Mouse (Mus musculus): ENCODE results near the gene Tmc3. TPM values are rescaled to one million over a fixed set of nuclear protein-coding genes. Genes with fewer than 3 reads are reported as not detected.

The Tmc3 gene
- polyA plus RNA-seq, 1 experiment from 2014 or later, result 0.33 TPM

DNA sequence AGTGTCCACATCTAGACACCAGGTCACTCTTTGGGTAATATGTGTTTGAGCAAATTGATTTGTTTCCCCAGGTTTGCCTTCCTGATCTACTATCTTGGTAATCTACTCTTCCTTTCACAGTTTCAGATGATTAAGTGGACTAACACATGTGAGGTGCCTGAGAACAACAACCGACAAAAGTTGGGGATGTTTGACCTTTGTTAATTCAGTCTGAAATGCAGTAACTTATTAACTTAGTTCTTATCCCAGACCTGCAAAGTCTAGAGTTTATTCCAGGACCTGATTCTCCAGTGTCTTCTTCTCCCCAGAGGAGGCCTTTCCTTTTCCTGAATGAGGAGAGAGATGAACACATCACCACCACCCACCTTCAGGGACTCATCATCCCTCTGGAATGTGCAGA, 27.2 kb downstream of the Tmc3 start:
- 98% methylated on average over 1 of the region's 1 CpGs for WGBS
- ATAC-seq, result no peak
- Histone ChIP-seq H3K4me3 (ENCODE audit: low read length) (no peak overlapping the region), H3K27me3 (replicated peaks; ENCODE audit: control insufficient read depth, insufficient read depth, low read length) (no peaks in the 10 kb centered on the region), H3K36me3 (ENCODE audit: control insufficient read depth, insufficient read depth, low read length) (no peaks in the 10 kb centered on the region), H3K4me2 (ENCODE audit: low read length) (no peak overlapping the region), H3K27ac (ENCODE audit: low read depth, low read length) (no peak overlapping the region), H3K9ac (ENCODE audit: low read depth, low read length) (no peak overlapping the region), H3K9me3 (ENCODE audit: control insufficient read depth, low read length) (no peaks in the 10 kb centered on the region), H3K4me1 (ENCODE audit: control insufficient read depth, insufficient read depth, low read depth, low read length) (no peaks in the 10 kb centered on the region)

DNA sequence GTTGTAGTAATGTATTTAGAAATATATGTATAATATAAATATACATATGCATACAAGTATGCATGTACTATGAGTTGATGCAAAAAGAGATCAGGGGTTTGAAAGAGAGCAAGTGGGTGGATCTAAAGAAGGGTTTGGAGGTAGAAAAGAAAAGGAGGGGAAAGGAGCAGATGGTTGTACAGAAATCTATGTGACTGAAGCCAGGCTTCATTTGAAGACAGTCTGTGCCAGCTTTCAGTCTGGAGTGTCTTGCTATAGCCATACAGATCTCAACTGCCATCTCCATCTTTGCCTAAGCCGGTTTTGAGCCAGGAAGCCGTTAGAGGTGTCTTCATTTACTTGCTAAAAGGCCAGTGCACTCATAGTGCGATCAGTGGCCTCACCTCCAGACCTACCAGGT, 30.5 kb downstream of the Tmc3 start:
- no peaks in the 10 kb centered on the region for H3K36me3 ChIP-seq (ENCODE audit: control insufficient read depth, insufficient read depth, low read length)

GRCm38 (mm10) chr7:83615815-83616214, 31.1 kb downstream of the Tmc3 start:
- H3K4me2 ChIP-seq (ENCODE audit: low read length), result no peak overlapping the region
- no peak overlapping the region for H3K4me3 ChIP-seq (ENCODE audit: low read length)
- no peaks in the 10 kb centered on the region for H3K36me3 ChIP-seq (ENCODE audit: control insufficient read depth, insufficient read depth, low read length)
- H3K9me3 ChIP-seq (ENCODE audit: control insufficient read depth, low read length), result no peaks in the 10 kb centered on the region
- WGBS, result 90% methylated on average over 8 of the region's 8 CpGs
- H3K9ac ChIP-seq (ENCODE audit: low read depth, low read length), result no peak overlapping the region
- no peaks in the 10 kb centered on the region for H3K4me1 ChIP-seq (ENCODE audit: control insufficient read depth, insufficient read depth, low read depth, low read length)
- no peak overlapping the region for H3K27ac ChIP-seq (ENCODE audit: low read depth, low read length)
- H3K27me3 ChIP-seq (replicated peaks; ENCODE audit: control insufficient read depth, insufficient read depth, low read length), result no peaks in the 10 kb centered on the region
- no peak for ATAC-seq

More for the DNA sequence above, 30.5 kb downstream of the Tmc3 start:
- 94% methylated on average over 3 of the region's 3 CpGs for WGBS
- Histone ChIP-seq H3K27ac (ENCODE audit: low read depth, low read length) (no peak overlapping the region), H3K9ac (ENCODE audit: low read depth, low read length) (no peak overlapping the region), H3K4me2 (ENCODE audit: low read length) (no peak overlapping the region), H3K4me3 (ENCODE audit: low read length) (no peak overlapping the region), H3K9me3 (ENCODE audit: control insufficient read depth, low read length) (no peaks in the 10 kb centered on the region), H3K4me1 (ENCODE audit: control insufficient read depth, insufficient read depth, low read depth, low read length) (no peaks in the 10 kb centered on the region), H3K27me3 (replicated peaks; ENCODE audit: control insufficient read depth, insufficient read depth, low read length) (no peaks in the 10 kb centered on the region)
- ATAC-seq, result no peak

GRCm38 (mm10) chr7:83616268-83616667, 31.5 kb downstream of the Tmc3 start:
- no peak for ATAC-seq
- Histone ChIP-seq H3K36me3 (ENCODE audit: control insufficient read depth, insufficient read depth, low read length) (no peaks in the 10 kb centered on the region), H3K9me3 (ENCODE audit: control insufficient read depth, low read length) (no peaks in the 10 kb centered on the region), H3K9ac (ENCODE audit: low read depth, low read length) (no peak overlapping the region), H3K27ac (ENCODE audit: low read depth, low read length) (no peak overlapping the region), H3K4me3 (ENCODE audit: low read length) (no peak overlapping the region), H3K27me3 (replicated peaks; ENCODE audit: control insufficient read depth, insufficient read depth, low read length) (no peaks in the 10 kb centered on the region), H3K4me1 (ENCODE audit: control insufficient read depth, insufficient read depth, low read depth, low read length) (no peaks in the 10 kb centered on the region), H3K4me2 (ENCODE audit: low read length) (no peak overlapping the region)
- 90% methylated on average over 3 of the region's 3 CpGs for WGBS

DNA sequence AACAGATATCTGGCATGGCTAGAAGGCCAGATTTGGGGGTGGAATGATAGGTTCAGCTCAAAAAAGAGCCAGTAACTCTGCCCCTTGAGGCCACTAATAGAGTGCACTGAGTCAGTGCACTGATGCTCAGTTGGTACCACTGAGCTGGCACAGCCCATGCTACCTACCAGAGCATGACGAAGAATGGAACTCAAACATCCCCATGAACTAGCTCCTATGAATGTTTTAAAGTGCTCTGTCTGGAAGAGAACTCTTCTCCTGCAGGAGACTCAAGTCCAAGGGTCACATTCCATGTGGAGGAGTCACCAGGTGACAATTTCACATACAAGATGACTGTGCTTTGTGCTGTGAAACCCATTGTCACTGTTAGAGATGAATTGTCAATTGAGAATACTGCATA, 34.0 kb downstream of the Tmc3 start:
- Histone ChIP-seq H3K4me1 (ENCODE audit: control insufficient read depth, insufficient read depth, low read depth, low read length) (no peaks in the 10 kb centered on the region), H3K27ac (ENCODE audit: low read depth, low read length) (no peak overlapping the region), H3K27me3 (replicated peaks; ENCODE audit: control insufficient read depth, insufficient read depth, low read length) (no peaks in the 10 kb centered on the region), H3K9ac (ENCODE audit: low read depth, low read length) (no peak overlapping the region), H3K4me2 (ENCODE audit: low read length) (no peak overlapping the region), H3K4me3 (ENCODE audit: low read length) (no peak overlapping the region), H3K36me3 (ENCODE audit: control insufficient read depth, insufficient read depth, low read length) (no peaks in the 10 kb centered on the region), H3K9me3 (ENCODE audit: control insufficient read depth, low read length) (no peaks in the 10 kb centered on the region)
- whole genome bisulfite sequencing, result 92% methylated on average over 1 of the region's 1 CpGs
- ATAC-seq, result no peak

DNA sequence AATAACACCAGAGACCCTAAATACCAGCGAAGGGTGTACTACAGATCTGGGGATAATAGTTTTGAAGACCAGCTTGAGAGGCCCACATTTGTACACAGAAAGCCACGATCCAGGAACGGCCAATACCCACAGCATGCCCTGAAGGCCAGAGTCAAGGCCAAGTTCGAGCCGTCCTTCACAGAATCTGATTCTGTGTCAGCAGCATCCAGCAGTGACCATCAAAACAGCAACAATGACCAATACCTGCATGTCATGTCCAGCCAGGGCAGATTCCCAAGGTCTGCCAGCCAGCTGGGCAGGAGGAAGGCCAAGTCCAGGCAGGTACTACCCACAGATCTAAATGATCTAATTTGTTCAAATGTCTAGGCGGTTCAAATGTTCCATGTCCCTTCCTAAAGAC, 37.9 kb downstream of the Tmc3 start:
- Histone ChIP-seq H3K4me3 (ENCODE audit: low read length) (no peak overlapping the region), H3K9ac (ENCODE audit: low read depth, low read length) (no peak overlapping the region), H3K36me3 (ENCODE audit: control insufficient read depth, insufficient read depth, low read length) (no peaks in the 10 kb centered on the region), H3K27me3 (replicated peaks; ENCODE audit: control insufficient read depth, insufficient read depth, low read length) (no peaks in the 10 kb centered on the region), H3K4me2 (ENCODE audit: low read length) (no peak overlapping the region), H3K9me3 (ENCODE audit: control insufficient read depth, low read length) (no peaks in the 10 kb centered on the region), H3K27ac (ENCODE audit: low read depth, low read length) (no peak overlapping the region), H3K4me1 (ENCODE audit: control insufficient read depth, insufficient read depth, low read depth, low read length) (no peaks in the 10 kb centered on the region)
- no peak for ATAC-seq
- WGBS, result 92% methylated on average over 6 of the region's 6 CpGs

GRCm38 (mm10) chr7:83624065-83624464, 39.3 kb downstream of the Tmc3 start:
- Histone ChIP-seq H3K4me3 (ENCODE audit: low read length) (no peak overlapping the region), H3K27me3 (replicated peaks; ENCODE audit: control insufficient read depth, insufficient read depth, low read length) (no peaks in the 10 kb centered on the region), H3K4me2 (ENCODE audit: low read length) (no peak overlapping the region), H3K9ac (ENCODE audit: low read depth, low read length) (no peak overlapping the region), H3K9me3 (ENCODE audit: control insufficient read depth, low read length) (no peaks in the 10 kb centered on the region), H3K36me3 (ENCODE audit: control insufficient read depth, insufficient read depth, low read length) (no peaks in the 10 kb centered on the region), H3K4me1 (ENCODE audit: control insufficient read depth, insufficient read depth, low read depth, low read length) (no peaks in the 10 kb centered on the region), H3K27ac (ENCODE audit: low read depth, low read length) (no peak overlapping the region)
- 53% methylated on average over 1 of the region's 1 CpGs for WGBS
- ATAC-seq, result no peak

DNA sequence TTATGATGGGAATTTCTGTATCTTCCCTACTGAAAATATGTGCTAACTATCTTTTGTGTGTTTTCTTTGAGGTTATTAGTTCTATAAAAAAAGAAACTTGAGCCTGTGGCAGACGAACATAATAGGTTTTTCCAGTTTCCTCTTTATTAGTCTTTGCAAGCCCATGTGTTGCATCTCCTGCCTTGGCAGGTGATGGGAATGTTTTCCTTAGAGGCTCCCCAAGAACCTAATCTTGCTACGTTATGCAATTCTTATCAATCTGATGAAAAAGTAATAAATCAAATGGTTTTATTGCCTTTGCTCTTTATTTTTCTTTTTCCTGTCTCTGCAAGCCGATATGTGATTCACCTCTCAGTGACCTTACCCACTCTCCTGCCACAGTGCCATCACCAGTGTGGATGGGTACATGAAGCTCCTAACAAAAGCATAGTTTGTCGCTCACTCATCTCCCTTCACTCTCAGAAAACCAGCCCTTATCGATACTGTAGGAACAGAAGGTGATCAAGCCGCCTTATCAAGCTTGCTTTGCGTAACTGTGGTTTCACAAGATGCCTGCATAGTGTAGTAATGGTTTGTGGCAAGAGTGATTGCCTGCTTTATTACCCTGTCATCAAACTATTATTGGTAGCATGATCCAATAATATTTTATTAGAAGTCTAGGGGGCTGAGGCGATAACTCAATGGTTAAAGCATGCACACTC, 42.0 kb downstream of the Tmc3 start:
- WGBS, result 87% methylated on average over 8 of the region's 8 CpGs
- no peak overlapping the region for H3K4me3 ChIP-seq (ENCODE audit: low read length)
- H3K9me3 ChIP-seq (ENCODE audit: control insufficient read depth, low read length), result no peaks in the 10 kb centered on the region
- H3K4me1 ChIP-seq (ENCODE audit: control insufficient read depth, insufficient read depth, low read depth, low read length), result peaks cover 6% of the 10 kb centered on the region; the same call in 1 of the 2 replicates
- H3K27ac ChIP-seq (ENCODE audit: low read depth, low read length), result no peak overlapping the region
- H3K4me2 ChIP-seq (ENCODE audit: low read length), result no peak overlapping the region
- no peaks in the 10 kb centered on the region for H3K36me3 ChIP-seq (ENCODE audit: control insufficient read depth, insufficient read depth, low read length)
- H3K27me3 ChIP-seq (replicated peaks; ENCODE audit: control insufficient read depth, insufficient read depth, low read length), result no peaks in the 10 kb centered on the region
- no peak overlapping the region for H3K9ac ChIP-seq (ENCODE audit: low read depth, low read length)
- ATAC-seq, result no peak

- no peaks in the 10 kb centered on the region for H3K9me3 ChIP-seq (ENCODE audit: control insufficient read depth, low read length)
- no peak overlapping the region for H3K4me2 ChIP-seq (ENCODE audit: low read length)
- peaks cover 7% of the 10 kb centered on the region; the same call in 1 of the 2 replicates for H3K4me1 ChIP-seq (ENCODE audit: control insufficient read depth, insufficient read depth, low read depth, low read length)
- H3K27me3 ChIP-seq (replicated peaks; ENCODE audit: control insufficient read depth, insufficient read depth, low read length), result no peaks in the 10 kb centered on the region
- WGBS, result 92% methylated on average over 4 of the region's 4 CpGs
- no peak overlapping the region for H3K9ac ChIP-seq (ENCODE audit: low read depth, low read length)
- no peak overlapping the region for H3K27ac ChIP-seq (ENCODE audit: low read depth, low read length)
- ATAC-seq, result no peak
- H3K4me3 ChIP-seq (ENCODE audit: low read length), result no peak overlapping the region
- H3K36me3 ChIP-seq (ENCODE audit: control insufficient read depth, insufficient read depth, low read length), result no peaks in the 10 kb centered on the region
These were observed 42.6 kb downstream of the Tmc3 start for GRCm38 (mm10) chr7:83627369-83627768.
